Mouse (Mus musculus) midbrain, embryonic 15.5 days (tissue): ENCODE results near the gene Car5a. TPM values are rescaled to one million over a fixed set of nuclear protein-coding genes. Genes with fewer than 3 reads are reported as not detected.

Source experiments
- ATAC-seq: fragments of 200-750 bp; cut with Nextera tagmentation; replicated peaks from 2 replicates; pipeline ENCODE4 v1.8.0; 2017; ENCODE audit warnings: moderate TSS enrichment
- H3K27ac ChIP-seq: fragments of 300-500 bp; sonication (generic); 2 replicates; pipeline ENCODE4 v1.5.1; 2015; ENCODE audit warnings: mild to moderate bottlenecking, inconsistent platforms
- H3K27me3 ChIP-seq: fragments of 300-500 bp; sonication (generic); replicated peaks from 2 replicates; pipeline ENCODE4 v1.6.1; 2015; ENCODE audit warnings: inconsistent platforms
- H3K36me3 ChIP-seq: fragments of 300-500 bp; sonication (generic); replicated peaks from 2 replicates; pipeline ENCODE4 v1.6.1; 2015; ENCODE audit warnings: inconsistent platforms
- H3K4me1 ChIP-seq: fragments of 300-500 bp; sonication (generic); 2 replicates; pipeline ENCODE4 v1.6.1; 2015; ENCODE audit warnings: inconsistent platforms
- H3K4me2 ChIP-seq: fragments of 300-500 bp; sonication (generic); 2 replicates; pipeline ENCODE4 v1.6.1; 2015; ENCODE audit warnings: inconsistent platforms, mild to moderate bottlenecking, moderate library complexity
- H3K4me3 ChIP-seq: fragments of 300-500 bp; sonication (generic); 2 replicates; pipeline ENCODE4 v1.5.1; 2015; ENCODE audit warnings: mild to moderate bottlenecking, inconsistent platforms
- H3K9ac ChIP-seq: fragments of 300-500 bp; sonication (generic); 2 replicates; pipeline ENCODE4 v1.6.1; 2015; ENCODE audit warnings: mild to moderate bottlenecking, inconsistent platforms
- H3K9me3 ChIP-seq: fragments of 300-500 bp; sonication (generic); 2 replicates; pipeline ENCODE4 v1.6.1; 2016; ENCODE audit warnings: inconsistent platforms
- WGBS: fragments of 180-500 bp; shearing (Covaris S2); methylation state at CpG from one replicate; pipeline ENCODE4 v1.1.7; 2015; ENCODE audit warnings: mixed read lengths; 5-methylcytosine and 5-hydroxymethylcytosine counted together
- polyA plus RNA-seq: library from polyadenylated mRNA; unstranded; fragments of >200 nt; fragmentation: Nextera tagmentation; extraction: Ambion mirVana; gene quantifications from 2 replicates; pipeline ENCODE4 v1.2.1, GENCODE M21; 2015

Car5a gene
- polyA plus RNA-seq, 1 experiment from 2014 or later: 0.41 TPM

DNA sequence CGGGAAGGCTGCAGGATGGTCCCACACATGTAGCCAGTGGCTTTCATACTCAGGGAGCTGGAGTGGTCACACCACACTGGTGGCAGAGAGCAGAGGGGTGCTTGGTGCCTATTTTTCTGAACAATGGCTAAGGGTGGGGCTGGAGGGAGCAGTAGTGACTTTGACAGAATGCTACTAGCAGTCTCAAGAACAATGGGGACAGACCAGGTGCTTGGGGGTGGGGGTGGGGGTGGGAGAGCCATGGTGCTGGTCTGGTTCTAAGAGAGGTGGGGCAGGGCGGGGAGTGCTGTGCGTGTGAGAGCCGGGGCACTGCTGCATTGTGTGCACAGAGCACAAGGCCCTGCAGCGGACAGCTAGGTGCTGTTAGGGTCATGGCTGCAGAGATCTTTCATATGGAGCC is 62.8 kb downstream of the Car5a start:
- Histone ChIP-seq H3K9me3 (no peaks in the 10 kb centered on the region), H3K27me3 (no peaks in the 10 kb centered on the region), H3K4me3 (no peak overlapping the region), H3K27ac (no peak overlapping the region), H3K9ac (no peak overlapping the region), H3K4me1 (no peaks in the 10 kb centered on the region), H3K4me2 (no peak overlapping the region), H3K36me3 (peaks cover 7% of the 10 kb centered on the region)
- 91% methylated on average over 5 of the region's 5 CpGs for WGBS
- ATAC-seq: no peak

- H3K4me3 ChIP-seq: no peak overlapping the region
- H3K27me3 ChIP-seq: no peaks in the 10 kb centered on the region
- H3K4me2 ChIP-seq: no peak overlapping the region
- H3K9ac ChIP-seq: no peak overlapping the region
- no peak overlapping the region for H3K27ac ChIP-seq
- 63% methylated on average over 1 of the region's 1 CpGs for WGBS
- no peaks in the 10 kb centered on the region for H3K4me1 ChIP-seq
- H3K36me3 ChIP-seq: peaks cover 3% of the 10 kb centered on the region
- no peaks in the 10 kb centered on the region for H3K9me3 ChIP-seq
- ATAC-seq: no peak
Measured at GRCm38 (mm10) chr8:121880818-121881217, 63.9 kb downstream of the Car5a start.

GRCm38 (mm10) chr8:121879712-121880111 is 65.0 kb downstream of the Car5a start:
- no peak overlapping the region for H3K4me3 ChIP-seq
- no peak overlapping the region for H3K27ac ChIP-seq
- H3K9me3 ChIP-seq: no peaks in the 10 kb centered on the region
- ATAC-seq: no peak
- WGBS: 81% methylated on average over 3 of the region's 3 CpGs
- H3K36me3 ChIP-seq: no peaks in the 10 kb centered on the region; the same call in 1 of the 2 replicates
- no peaks in the 10 kb centered on the region for H3K4me1 ChIP-seq
- no peaks in the 10 kb centered on the region for H3K27me3 ChIP-seq
- H3K4me2 ChIP-seq: no peak overlapping the region
- H3K9ac ChIP-seq: no peak overlapping the region

DNA sequence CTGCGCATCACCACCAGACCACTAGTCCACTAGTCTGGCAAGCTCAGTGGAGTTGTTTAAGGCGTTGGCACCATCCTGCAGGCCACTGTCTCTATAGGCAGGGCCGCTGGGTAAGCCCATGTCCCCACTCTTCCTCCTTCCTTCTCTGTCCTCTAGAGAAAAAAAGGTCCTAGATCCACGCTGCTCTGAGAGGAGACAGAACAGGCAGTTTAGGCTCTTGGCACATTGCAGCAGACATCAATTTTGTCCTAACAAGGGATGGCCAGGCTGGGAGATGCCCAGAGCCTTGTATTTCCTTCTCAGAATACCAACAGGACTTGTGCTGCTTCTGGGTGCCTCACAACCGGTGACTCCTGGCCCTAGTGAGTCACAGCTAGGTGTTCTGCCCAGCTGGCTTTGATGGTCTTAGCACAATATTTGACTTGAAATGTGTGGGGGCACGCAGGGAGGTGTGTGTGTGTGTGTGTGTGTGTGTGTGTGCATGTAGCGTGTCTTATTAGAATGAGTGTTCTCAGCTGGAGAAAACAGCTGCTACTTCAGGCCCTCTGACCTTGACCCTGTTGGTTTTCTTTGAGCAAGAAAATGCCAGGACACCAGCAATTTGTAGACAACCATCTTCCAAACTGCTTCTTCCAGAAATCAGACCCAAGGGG is 66.8 kb downstream of the Car5a start:
- H3K4me1 ChIP-seq: 0 out of 2 replicates have a peak, but pooled peaks cover 2% of the 10 kb centered on the region
- H3K36me3 ChIP-seq: no peaks in the 10 kb centered on the region; the same call in 1 of the 2 replicates
- H3K27me3 ChIP-seq: no peaks in the 10 kb centered on the region
- no peaks in the 10 kb centered on the region for H3K9me3 ChIP-seq
- H3K27ac ChIP-seq: no peak overlapping the region
- no peak overlapping the region for H3K4me3 ChIP-seq
- no peak overlapping the region for H3K9ac ChIP-seq
- no peak overlapping the region for H3K4me2 ChIP-seq
- 82% methylated on average over 7 of the region's 7 CpGs for WGBS
- ATAC-seq: no peak

DNA sequence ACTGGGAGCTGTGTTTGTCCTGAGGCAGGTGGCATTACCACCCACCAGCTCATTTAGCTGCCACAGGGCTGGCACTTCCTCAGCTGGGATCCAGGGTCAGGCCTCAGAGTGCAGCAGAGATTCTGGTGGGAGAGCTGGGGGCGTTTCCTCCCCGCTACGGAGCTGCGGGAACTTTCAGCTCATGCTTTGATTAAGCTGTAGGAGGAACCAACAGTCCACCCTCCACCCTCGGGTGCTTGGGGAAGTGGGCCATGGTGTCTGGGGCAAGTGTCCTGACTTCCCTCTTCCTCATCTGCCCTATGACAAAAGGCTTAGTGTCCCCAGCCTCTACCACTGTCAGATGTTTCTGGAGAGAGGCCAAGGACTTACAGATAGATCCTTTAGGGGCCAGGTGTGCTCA is 67.5 kb downstream of the Car5a start:
- Histone ChIP-seq H3K27me3 (no peaks in the 10 kb centered on the region), H3K4me2 (no peak overlapping the region), H3K4me3 (no peak overlapping the region), H3K9ac (no peak overlapping the region), H3K36me3 (no peaks in the 10 kb centered on the region; the same call in 1 of the 2 replicates), H3K4me1 (peaks cover 6% of the 10 kb centered on the region; the same call in 1 of the 2 replicates), H3K27ac (no peak overlapping the region), H3K9me3 (no peaks in the 10 kb centered on the region)
- WGBS: 84% methylated on average over 5 of the region's 5 CpGs
- ATAC-seq: no peak

DNA sequence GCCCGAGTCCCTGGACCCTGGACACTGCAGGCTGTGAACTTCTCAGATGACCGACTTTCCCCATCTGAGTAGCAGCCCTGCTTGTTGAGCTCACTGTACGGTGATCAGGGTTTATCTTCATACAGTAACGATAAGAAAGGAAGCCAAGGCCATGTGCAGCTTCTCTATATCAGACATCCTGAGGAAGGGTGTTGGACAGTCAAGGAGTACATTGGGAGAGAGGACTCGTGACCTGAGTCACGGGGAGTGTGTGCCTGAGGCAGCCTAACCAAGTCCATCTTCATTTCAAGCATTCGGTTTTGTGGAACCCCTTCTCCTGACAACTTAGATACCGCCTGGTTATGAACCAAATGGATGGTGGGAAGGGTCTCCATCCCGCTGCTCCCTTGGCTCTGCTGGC is 69.2 kb downstream of the Car5a start:
- WGBS: 87% methylated on average over 9 of the region's 9 CpGs

GRCm38 (mm10) chr8:121875045-121875444 is 69.7 kb downstream of the Car5a start:
- peaks cover 11% of the 10 kb centered on the region; the same call in 1 of the 2 replicates for H3K4me1 ChIP-seq
- H3K27me3 ChIP-seq: no peaks in the 10 kb centered on the region
- no peaks in the 10 kb centered on the region for H3K9me3 ChIP-seq
- no peak overlapping the region for H3K9ac ChIP-seq
- WGBS: 65% methylated on average over 3 of the region's 3 CpGs
- ATAC-seq: no peak
- no peak overlapping the region for H3K4me3 ChIP-seq
- H3K36me3 ChIP-seq: no peaks in the 10 kb centered on the region
- no peak overlapping the region for H3K4me2 ChIP-seq
- H3K27ac ChIP-seq: no peak overlapping the region

More for the DNA sequence above, 69.2 kb downstream of the Car5a start:
- Histone ChIP-seq H3K27ac (no peak overlapping the region), H3K4me1 (peaks cover 11% of the 10 kb centered on the region; the same call in 1 of the 2 replicates), H3K9me3 (no peaks in the 10 kb centered on the region), H3K4me3 (no peak overlapping the region), H3K4me2 (no peak overlapping the region), H3K9ac (no peak overlapping the region), H3K27me3 (no peaks in the 10 kb centered on the region), H3K36me3 (no peaks in the 10 kb centered on the region)
- ATAC-seq: no peak

DNA sequence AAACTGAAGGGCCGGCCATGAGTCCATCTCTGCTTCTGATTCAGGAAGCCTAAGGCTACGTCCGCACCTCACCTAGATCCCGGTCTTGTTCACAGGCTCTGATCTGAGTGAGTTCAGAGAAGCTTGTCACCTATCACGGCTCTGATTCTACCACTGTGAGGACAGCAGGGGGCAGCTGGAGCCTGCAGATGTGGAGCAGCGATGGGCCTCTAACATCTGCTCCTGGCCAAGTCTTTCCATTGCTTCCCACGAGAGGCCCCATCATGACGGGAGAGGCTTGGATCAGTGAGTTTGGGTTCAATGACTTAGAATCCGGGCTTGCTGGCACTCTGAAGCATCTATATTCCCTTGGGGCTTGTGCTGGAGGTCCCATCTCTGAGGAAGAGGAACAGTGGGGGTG is 70.7 kb downstream of the Car5a start:
- WGBS: 63% methylated on average over 9 of the region's 9 CpGs
- Histone ChIP-seq H3K9me3 (no peaks in the 10 kb centered on the region), H3K27me3 (no peaks in the 10 kb centered on the region), H3K36me3 (no peaks in the 10 kb centered on the region), H3K4me2 (no peak overlapping the region), H3K4me1 (peaks cover 11% of the 10 kb centered on the region; the same call in 1 of the 2 replicates), H3K4me3 (no peak overlapping the region), H3K27ac (no peak overlapping the region), H3K9ac (no peak overlapping the region)
- no peak for ATAC-seq

GRCm38 (mm10) chr8:121871833-121872440 is 72.8 kb downstream of the Car5a start:
- no peak overlapping the region for H3K4me2 ChIP-seq
- no peak overlapping the region for H3K9ac ChIP-seq
- no peak for ATAC-seq
- H3K27me3 ChIP-seq: no peaks in the 10 kb centered on the region
- no peaks in the 10 kb centered on the region for H3K36me3 ChIP-seq
- no peak overlapping the region for H3K4me3 ChIP-seq
- H3K9me3 ChIP-seq: no peaks in the 10 kb centered on the region
- H3K27ac ChIP-seq: no peak overlapping the region
- H3K4me1 ChIP-seq: peaks cover 11% of the 10 kb centered on the region; the same call in 1 of the 2 replicates
- WGBS: 25% methylated on average over 10 of the region's 10 CpGs

DNA sequence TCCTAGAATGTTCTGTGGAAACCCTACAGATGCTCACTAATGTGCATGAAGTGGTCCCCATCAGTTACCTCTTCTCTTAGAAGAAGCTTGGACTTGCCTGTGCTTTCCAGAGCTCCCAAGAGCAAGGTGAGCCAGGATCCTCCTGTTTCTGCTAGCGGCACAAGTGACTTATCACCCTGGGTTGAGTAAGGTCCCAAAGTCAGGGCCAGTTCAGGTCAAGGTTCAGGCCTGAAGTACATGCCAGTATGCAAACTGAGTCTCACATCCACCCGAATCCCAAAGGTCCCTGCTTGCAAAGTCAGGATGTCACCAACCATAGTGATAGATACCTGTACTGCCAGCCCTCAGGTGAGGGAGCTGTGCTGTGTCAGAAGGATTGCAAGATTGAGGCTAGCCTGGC is 74.5 kb downstream of the Car5a start:
- peaks cover 11% of the 10 kb centered on the region; the same call in 1 of the 2 replicates for H3K4me1 ChIP-seq
- no peaks in the 10 kb centered on the region for H3K9me3 ChIP-seq
- no peak overlapping the region for H3K4me2 ChIP-seq
- H3K4me3 ChIP-seq: no peak overlapping the region
- H3K36me3 ChIP-seq: no peaks in the 10 kb centered on the region
- no peak overlapping the region for H3K9ac ChIP-seq
- WGBS: 93% methylated on average over 2 of the region's 2 CpGs
- ATAC-seq: no peak
- H3K27me3 ChIP-seq: no peaks in the 10 kb centered on the region
- no peak overlapping the region for H3K27ac ChIP-seq

GRCm38 (mm10) chr8:121868896-121869295 is 75.8 kb downstream of the Car5a start:
- H3K36me3 ChIP-seq: no peaks in the 10 kb centered on the region
- H3K9me3 ChIP-seq: no peaks in the 10 kb centered on the region
- H3K9ac ChIP-seq: no peak overlapping the region
- H3K4me1 ChIP-seq: peaks cover 9% of the 10 kb centered on the region; the same call in 1 of the 2 replicates
- no peaks in the 10 kb centered on the region for H3K27me3 ChIP-seq
- 73% methylated on average over 7 of the region's 7 CpGs for WGBS
- no peak overlapping the region for H3K4me3 ChIP-seq
- H3K4me2 ChIP-seq: no peak overlapping the region
- no peak for ATAC-seq
- no peak overlapping the region for H3K27ac ChIP-seq

GRCm38 (mm10) chr8:121868196-121868595 is 76.5 kb downstream of the Car5a start:
- no peak overlapping the region for H3K27ac ChIP-seq
- H3K9ac ChIP-seq: no peak overlapping the region
- H3K4me3 ChIP-seq: no peak overlapping the region
- H3K27me3 ChIP-seq: no peaks in the 10 kb centered on the region
- peaks cover 9% of the 10 kb centered on the region; the same call in 1 of the 2 replicates for H3K4me1 ChIP-seq
- 92% methylated on average over 5 of the region's 5 CpGs for WGBS
- no peaks in the 10 kb centered on the region for H3K9me3 ChIP-seq
- ATAC-seq: no peak
- H3K36me3 ChIP-seq: no peaks in the 10 kb centered on the region
- no peak overlapping the region for H3K4me2 ChIP-seq
